Mouse (Mus musculus): ENCODE measurements at regions not wholly inside any gene's neighbourhood (a gene's known extent, or its start where the extent isn't known, plus 50 kb on each side); places are given as distances from the start of the nearest gene placed in this dataset.

GRCm38 (mm10) chr12:70627638-70628037, 174.7 kb downstream of the Tmx1 start:
- no peak for DNase-seq (ENCODE audit: extremely low spot score in 1 of 2, low spot score in 1 of 2)

- DNase-seq (ENCODE audit: extremely low spot score in 1 of 2, low spot score in 1 of 2) = no peak
These were observed 175.8 kb downstream of the Tmx1 start for GRCm38 (mm10) chr12:70628384-70629365.

DNA sequence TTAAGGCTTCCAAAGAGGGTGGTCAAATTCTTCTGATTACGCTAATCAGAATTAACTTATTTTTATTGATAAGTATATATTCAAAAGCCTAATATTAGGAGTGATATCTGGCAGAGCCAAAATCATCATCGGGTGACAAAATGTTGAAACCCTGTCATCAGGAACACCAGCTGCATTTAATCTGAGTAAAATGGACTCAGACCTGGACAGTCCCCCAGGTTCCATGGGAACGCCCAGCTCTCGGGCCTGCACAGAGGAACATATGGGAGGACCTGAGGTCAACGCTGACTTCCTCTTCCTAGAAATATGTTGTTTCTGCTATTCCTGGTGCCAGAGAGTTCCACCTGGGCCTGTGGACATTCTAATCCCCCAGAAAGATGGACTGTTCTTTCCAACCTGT, 176.5 kb downstream of the Tmx1 start:
- DNase-seq (ENCODE audit: extremely low spot score in 1 of 2, low spot score in 1 of 2) = no peak

DNA sequence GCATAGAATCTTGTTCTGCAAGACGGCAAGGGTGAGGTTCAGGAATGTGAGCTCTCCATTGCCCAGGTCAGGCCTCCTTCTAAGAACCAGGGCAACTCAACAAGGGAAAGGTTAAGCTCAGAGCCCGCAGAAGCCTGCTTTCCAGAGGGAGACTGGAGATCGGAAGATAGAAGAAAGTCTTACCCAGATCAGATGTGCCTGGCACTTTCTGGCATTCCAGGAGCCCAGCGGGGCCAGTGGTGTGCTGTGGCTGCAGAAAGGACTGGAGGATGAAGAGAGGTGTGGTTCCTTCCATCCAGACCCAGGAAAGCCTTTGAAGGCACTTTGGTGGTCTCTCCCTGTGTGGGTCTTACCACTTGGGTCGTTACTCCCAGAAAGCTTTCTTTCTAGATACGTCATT, 178.4 kb downstream of the Tmx1 start:
- DNase-seq (ENCODE audit: extremely low spot score in 1 of 2, low spot score in 1 of 2) = no peak

GRCm38 (mm10) chr12:70633194-70633593, 180.3 kb downstream of the Tmx1 start:
- DNase-seq (ENCODE audit: extremely low spot score in 1 of 2, low spot score in 1 of 2) = no peak

- DNase-seq (ENCODE audit: extremely low spot score in 1 of 2, low spot score in 1 of 2) = no peak
These were observed 180.9 kb downstream of the Tmx1 start for GRCm38 (mm10) chr12:70633622-70634365.

GRCm38 (mm10) chr12:70635997-70636396, 183.1 kb downstream of the Tmx1 start:
- no peak for DNase-seq (ENCODE audit: extremely low spot score in 1 of 2, low spot score in 1 of 2)

DNA sequence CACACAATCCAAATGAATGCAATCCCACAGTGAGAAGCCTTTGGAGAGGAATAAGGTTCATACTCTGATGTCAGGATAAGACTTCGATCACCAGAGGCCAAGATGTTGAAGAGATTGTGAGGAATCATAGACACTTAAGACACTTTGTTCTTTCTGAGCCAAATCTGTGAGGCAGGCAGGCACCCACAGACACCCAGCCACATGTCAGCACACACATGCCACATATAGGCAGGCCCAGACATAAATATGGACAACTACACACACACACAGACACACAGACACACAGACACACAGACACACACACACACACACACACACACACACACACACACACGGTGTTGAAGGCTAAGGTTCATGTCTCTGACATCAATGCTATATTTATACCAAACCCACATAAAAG, 185.1 kb upstream of the Frmd6 start:
- no peak for DNase-seq (ENCODE audit: extremely low spot score in 1 of 2, low spot score in 1 of 2)

DNA sequence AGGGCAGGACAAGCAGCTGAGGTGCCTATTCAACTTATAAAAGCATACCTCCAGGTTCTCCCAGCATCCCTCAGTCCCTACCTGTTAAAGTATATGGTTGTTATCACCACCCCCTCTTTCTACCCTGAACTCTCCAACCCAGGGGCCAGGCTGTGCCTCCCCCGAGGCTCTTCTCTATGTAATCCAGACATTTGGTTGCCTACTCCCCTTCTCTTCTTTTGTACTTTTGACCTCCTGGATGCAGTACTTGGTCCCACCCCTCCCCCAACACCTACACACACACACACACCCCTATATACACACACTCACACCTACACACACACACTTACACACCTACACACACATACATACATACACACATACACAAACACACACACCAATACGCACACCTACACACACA, 180.4 kb upstream of the Frmd6 start:
- DNase-seq (ENCODE audit: extremely low spot score in 1 of 2, low spot score in 1 of 2) = no peak

GRCm38 (mm10) chr12:70645407-70645806, 179.9 kb upstream of the Frmd6 start:
- DNase-seq (ENCODE audit: extremely low spot score in 1 of 2, low spot score in 1 of 2) = no peak

- DNase-seq (ENCODE audit: extremely low spot score in 1 of 2, low spot score in 1 of 2) = no peak
These were observed 177.8 kb upstream of the Frmd6 start for GRCm38 (mm10) chr12:70647516-70647915.

GRCm38 (mm10) chr12:70648179-70648811, 177.0 kb upstream of the Frmd6 start:
- DNase-seq (ENCODE audit: extremely low spot score in 1 of 2, low spot score in 1 of 2) = no peak

DNA sequence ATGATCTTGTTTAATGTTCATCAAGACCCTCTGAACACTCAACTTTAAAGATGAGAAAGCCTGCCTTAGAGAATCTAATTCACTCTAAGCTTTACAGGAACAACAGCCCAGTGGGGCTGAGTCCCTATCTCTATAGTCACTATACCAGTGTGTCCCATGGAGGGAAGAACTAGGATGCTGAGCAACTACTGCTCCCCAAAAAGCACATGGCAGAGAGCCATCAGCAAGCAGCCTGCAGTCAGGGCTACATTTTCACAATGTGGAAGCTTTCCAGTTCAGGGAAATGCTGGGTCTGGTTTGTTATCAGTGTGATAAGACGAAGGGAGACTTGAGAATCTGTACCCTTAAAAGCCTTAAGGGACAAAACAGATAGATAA, 176.5 kb upstream of the Frmd6 start:
- peak in 1 of 2 experiments; percentile 58 for DNase-seq (ENCODE audit: extremely low spot score in 1 of 2, low spot score in 1 of 2)

GRCm38 (mm10) chr12:70649691-70650090, 175.6 kb upstream of the Frmd6 start:
- DNase-seq (ENCODE audit: extremely low spot score in 1 of 2, low spot score in 1 of 2) = no peak

DNA sequence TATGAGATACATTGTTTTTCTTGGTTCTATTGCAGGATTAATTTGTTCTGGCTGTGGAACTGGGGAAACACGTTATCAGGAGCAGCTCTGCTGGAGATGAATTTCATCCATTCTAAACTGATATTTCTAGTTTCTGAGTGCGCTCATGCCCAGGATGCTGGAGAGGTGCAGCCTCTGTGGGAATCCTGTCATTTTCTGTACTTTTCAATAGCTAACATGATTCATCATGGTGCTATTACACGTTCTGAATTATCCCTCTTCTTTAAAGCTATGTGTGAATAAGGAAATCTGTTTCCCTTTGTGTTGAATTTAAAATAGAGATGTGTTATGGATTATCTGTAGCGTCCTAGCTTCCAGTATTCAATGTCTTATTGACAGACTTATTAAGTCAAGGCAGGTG, 174.8 kb upstream of the Frmd6 start:
- DNase-seq (ENCODE audit: extremely low spot score in 1 of 2, low spot score in 1 of 2) = peak in 1 of 2 experiments; percentile 44

GRCm38 (mm10) chr12:70652751-70653150, 172.6 kb upstream of the Frmd6 start:
- no peak for DNase-seq (ENCODE audit: extremely low spot score in 1 of 2, low spot score in 1 of 2)

DNA sequence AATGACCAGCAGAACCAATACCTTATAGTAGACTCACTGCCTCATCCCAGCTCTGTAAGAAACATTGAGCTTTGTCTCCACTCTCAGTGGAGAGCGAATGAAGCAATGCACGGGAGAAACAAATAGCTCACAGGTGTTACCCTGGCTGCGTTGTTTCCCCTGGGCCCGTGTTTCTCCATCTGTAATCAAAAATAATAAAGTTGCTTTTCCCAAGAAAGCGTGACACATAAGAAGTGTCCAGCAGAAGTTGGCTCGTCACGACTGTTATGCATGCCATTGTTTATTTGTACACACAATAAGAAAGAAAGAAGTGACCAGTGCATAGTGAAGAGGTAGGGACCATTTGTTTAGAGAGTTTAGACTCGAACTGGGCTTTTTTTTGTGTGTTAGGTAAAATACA, 171.3 kb upstream of the Frmd6 start:
- DNase-seq (ENCODE audit: extremely low spot score in 1 of 2, low spot score in 1 of 2) = no peak

GRCm38 (mm10) chr12:70654546-70654945, 170.8 kb upstream of the Frmd6 start:
- peak; percentile 18 to 40 for DNase-seq (ENCODE audit: extremely low spot score in 1 of 2, low spot score in 1 of 2)

- no peak for DNase-seq (ENCODE audit: extremely low spot score in 1 of 2, low spot score in 1 of 2)
These were observed 169.9 kb upstream of the Frmd6 start for GRCm38 (mm10) chr12:70655411-70655811.

- no peak for DNase-seq (ENCODE audit: extremely low spot score in 1 of 2, low spot score in 1 of 2)
These were observed 169.3 kb upstream of the Frmd6 start for GRCm38 (mm10) chr12:70655900-70656544.
